Comparison of ENCODE assay signal across 8 mouse cellular contexts in the genomic region with DNA sequence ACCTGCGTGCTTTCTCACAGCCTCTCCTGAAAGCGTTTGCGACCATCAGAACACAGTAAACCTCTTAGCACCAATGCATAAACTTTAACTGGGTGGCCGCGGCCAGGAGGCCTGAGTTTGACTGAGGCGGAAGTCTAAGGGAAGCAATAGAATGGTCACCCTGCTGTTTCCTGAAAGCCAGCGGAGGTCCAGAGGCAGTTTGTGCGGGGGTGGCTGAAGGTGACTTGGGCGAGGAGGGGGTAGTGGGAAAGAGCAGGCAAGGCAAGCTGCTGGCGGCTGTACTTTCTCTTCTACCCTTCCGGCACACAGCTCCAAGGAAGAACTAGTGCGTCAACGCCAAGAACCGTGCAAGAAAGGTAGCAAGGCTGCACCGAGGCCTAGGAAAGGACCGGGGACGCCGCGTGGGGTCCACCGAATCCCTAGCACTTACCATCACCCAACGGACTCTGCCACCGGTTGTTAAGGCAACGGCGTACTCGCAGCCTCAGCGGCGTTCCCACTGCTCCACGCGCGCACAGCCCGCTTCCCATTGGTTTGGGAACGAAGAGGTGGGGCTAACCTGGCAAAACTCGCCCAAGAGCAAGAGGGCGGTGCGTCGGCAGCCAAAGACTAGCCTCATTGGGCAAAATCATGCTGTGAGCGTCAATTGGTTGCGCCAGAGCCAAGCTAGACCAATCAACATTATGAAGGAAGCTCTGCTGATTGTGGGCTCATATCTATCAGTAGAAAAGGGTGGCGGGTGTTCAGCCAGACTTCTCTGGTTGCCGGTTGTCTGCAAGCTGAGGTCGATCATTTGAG. TPM values are rescaled to one million over a fixed set of nuclear protein-coding genes. Genes with fewer than 3 reads are reported as not detected.
A peak's percentile ranks its signal among the peaks of the same experiment; 100 is the strongest.
DNase-seq lines count a peak whose midpoint lies in the region; ATAC-seq lines count a peak whose summit lies in the region.

TSS of gene Cetn2 (minus strand) at position 528 of the 798 bp plus-strand sequence.
TSS of gene Nsdhl (plus strand) at position 674 of the 798 bp plus-strand sequence.

- peaks cover 12% of the 10 kb centered on the region; the same call in 1 of the 2 replicates for H3K4me1 ChIP-seq in hindbrain, embryonic 14.5 days (replicated peaks; ENCODE audit: control insufficient read depth, insufficient read depth, low read length)

- H3K4me2 ChIP-seq in hindbrain, embryonic 14.5 days (replicated peaks): peak within 1 kb of the TSS; percentile 60

- H3K36me3 ChIP-seq in hindbrain, embryonic 14.5 days (replicated peaks; ENCODE audit: control insufficient read depth, insufficient read depth): no peaks in the 10 kb centered on the region; the same call in 1 of the 2 replicates

- peak within 1 kb of the TSS; percentile 82 for H3K27ac ChIP-seq in hindbrain, embryonic 14.5 days

- WGBS in hindbrain, embryonic 14.5 days: 18% methylated on average over 41 of the region's 41 CpGs

- H3K4me3 ChIP-seq in hindbrain, embryonic 14.5 days (replicated peaks; ENCODE audit: low read length): peak within 1 kb of the TSS; percentile 50

- DNase-seq in R1 (ENCODE audit: low read depth, low spot score): peak; percentile 95
- DNase-seq in cerebellum, postnatal 25 days: peak; percentile 85 to 90
- peak; percentile 59 to 70 for DNase-seq in frontal cortex, postnatal 25 days (ENCODE audit: low spot score in 2 of 2)
- DNase-seq in hindbrain, embryonic 14.5 days (ENCODE audit: low spot score): peak; percentile 87
- DNase-seq in layer of hippocampus, postnatal 36 days: peak; percentile 85 to 89
- peak; percentile 93 for DNase-seq in lung, postnatal 36 days
- DNase-seq in retina, postnatal 1 day: peak; percentile 96
- DNase-seq in urinary bladder, adult 18-20 months (ENCODE audit: low spot score in 2 of 2): peak; percentile 55 to 80

- no peaks in the 10 kb centered on the region for H3K27me3 ChIP-seq in hindbrain, embryonic 14.5 days (ENCODE audit: control insufficient read depth, insufficient read depth, low read length)

- H3K9ac ChIP-seq in hindbrain, embryonic 14.5 days: peak within 1 kb of the TSS; percentile 57

- H3K9me3 ChIP-seq in hindbrain, embryonic 14.5 days (ENCODE audit: control insufficient read depth, low read length): no peaks in the 10 kb centered on the region

- peak; percentile 98 for ATAC-seq in hindbrain, embryonic 14.5 days (ENCODE audit: low FRiP score)

RNA-seq across cellular contexts. Expression of gene Cetn2, which starts in this region (rescaled TPM):
- 78.6 and 81.5 TPM in 2 replicates for polyA plus RNA-seq in hindbrain, embryonic 14.5 days (2014; fragmentation: Nextera tagmentation; extraction: Ambion mirVana)
- total RNA-seq in layer of hippocampus, postnatal 36 days (2021): 10 to 100 TPM; 47.8 to 52.0 TPM

RNA-seq across cellular contexts. Expression of gene Nsdhl, which starts in this region (rescaled TPM):
- 51.0 and 58.6 TPM in 2 replicates for polyA plus RNA-seq in hindbrain, embryonic 14.5 days (2014; fragmentation: Nextera tagmentation; extraction: Ambion mirVana)
- 10 to 100 TPM; 23.3 to 23.7 TPM for total RNA-seq in layer of hippocampus, postnatal 36 days (2021)

Comparison
In these comparisons a context has a peak if more than half of its experiments do, and no peak if none do; other contexts are left out.
1. Peak in every context shown above with its lines: DNase-seq, ATAC-seq, H3K4me3 ChIP-seq and H3K27ac ChIP-seq.